Mouse (Mus musculus) MEL (cell line): Measurements from ENCODE around the gene Gm45521. TPM values are rescaled to one million over a fixed set of nuclear protein-coding genes. Genes with fewer than 3 reads are reported as not detected.

ENCODE experiments used
- DNase-seq: peaks from one replicate; pipeline ENCODE4 v3.0.0; 2011; ENCODE audit warnings: low read depth, low spot score
- H3K27ac ChIP-seq: 2 replicates; pipeline ENCODE4 v1.5.1; 2012; ENCODE audit warnings: low read depth, mild to moderate bottlenecking, control low read depth, low read length, moderate library complexity; ENCODE audit not compliant: control insufficient read depth
- H3K27me3 ChIP-seq, 2 experiments: fragments of 150-350 bp in 1 of 2; sonication (generic) in 1 of 2; 2 replicates each; pipeline ENCODE4 v1.6.1; 2012; ENCODE audit warnings: low read length in 2 of 2, mild to moderate bottlenecking in 2 of 2, improper control_type of control experiment in 1 of 2, moderate library complexity in 1 of 2; ENCODE audit not compliant: insufficient read depth in 2 of 2, control insufficient read depth in 1 of 2
- H3K36me3 ChIP-seq, 2 experiments: 2 replicates each; pipeline ENCODE4 v1.6.1; 2012 to 2014; ENCODE audit warnings: low read length in 2 of 2, improper control_type of control experiment in 1 of 2, inconsistent platforms in 1 of 2, mild to moderate bottlenecking in 1 of 2; ENCODE audit not compliant: insufficient read depth in 2 of 2, control insufficient read depth in 1 of 2
- H3K4me1 ChIP-seq, 2 experiments: fragments of 150-350 bp in 1 of 2; sonication (generic) in 1 of 2; 2 replicates each; pipeline ENCODE4 v1.6.1; 2012; ENCODE audit warnings: low read length in 2 of 2, improper control_type of control experiment in 1 of 2, mild to moderate bottlenecking in 1 of 2; ENCODE audit not compliant: insufficient read depth in 2 of 2, control insufficient read depth in 1 of 2
- H3K4me3 ChIP-seq, 2 experiments: fragments of 150-350 bp in 1 of 2; sonication (generic) in 1 of 2; 2 replicates each; pipeline ENCODE4 v1.5.1; 2012; ENCODE audit warnings: low read depth in 2 of 2, low read length in 2 of 2, mild to moderate bottlenecking in 2 of 2, moderate library complexity in 2 of 2, control low read depth in 1 of 2, improper control_type of control experiment in 1 of 2; ENCODE audit not compliant: control insufficient read depth in 1 of 2, insufficient read depth in 1 of 2
- H3K79me2 ChIP-seq: 2 replicates; pipeline ENCODE4 v1.6.1; 2012; ENCODE audit warnings: mild to moderate bottlenecking, low read length, moderate library complexity; ENCODE audit not compliant: control insufficient read depth, poor library complexity, insufficient read depth
- H3K9ac ChIP-seq: 2 replicates; pipeline ENCODE4 v1.6.1; 2012; ENCODE audit warnings: low read depth, mild to moderate bottlenecking, control low read depth, low read length, moderate library complexity; ENCODE audit not compliant: control insufficient read depth, poor library complexity, severe bottlenecking
- H3K9me3 ChIP-seq: fragments of 150-350 bp; sonication (generic); replicated peaks from 2 replicates; pipeline ENCODE4 v1.6.1; 2012; ENCODE audit warnings: mild to moderate bottlenecking, low read length, improper control_type of control experiment, moderate library complexity; ENCODE audit not compliant: insufficient read depth
- CHD1 ChIP-seq: IDR thresholded peaks from 2 replicates; pipeline ENCODE4 v1.6.1; 2012; ENCODE audit warnings: low read depth, mild to moderate bottlenecking, inconsistent platforms, low read length, improper control_type of control experiment
- EP300 ChIP-seq, 2 experiments: IDR thresholded peaks; 2 replicates each; pipeline ENCODE4 v1.6.1; 2011; ENCODE audit warnings: improper control_type of control experiment in 2 of 2, low read length in 2 of 2, low read depth in 1 of 2, mild to moderate bottlenecking in 1 of 2
- ETS1 ChIP-seq: IDR thresholded peaks from 2 replicates; pipeline ENCODE4 v1.6.1; 2012; ENCODE audit warnings: low read depth, mild to moderate bottlenecking, inconsistent platforms, low read length, improper control_type of control experiment, moderate library complexity
- GABPA ChIP-seq: IDR thresholded peaks from 2 replicates; pipeline ENCODE4 v1.6.1; 2012; ENCODE audit warnings: low read depth, mild to moderate bottlenecking, inconsistent platforms, low read length, improper control_type of control experiment, moderate library complexity
- HCFC1 ChIP-seq: IDR thresholded peaks from 2 replicates; pipeline ENCODE4 v1.6.1; 2012; ENCODE audit warnings: low read depth, mild to moderate bottlenecking, inconsistent platforms, low read length, improper control_type of control experiment, moderate library complexity
- JUND ChIP-seq: IDR thresholded peaks from 2 replicates; pipeline ENCODE4 v1.6.1; 2011; ENCODE audit warnings: low read depth, mild to moderate bottlenecking, improper control_type of control experiment, low read length
- MAFK ChIP-seq: IDR thresholded peaks from 2 replicates; pipeline ENCODE4 v1.6.1; 2011; ENCODE audit warnings: low read depth, mild to moderate bottlenecking, low read length, improper control_type of control experiment, borderline replicate concordance
- MAZ ChIP-seq: IDR thresholded peaks from 2 replicates; pipeline ENCODE4 v1.6.1; 2012; ENCODE audit warnings: low read depth, mild to moderate bottlenecking, inconsistent platforms, low read length, improper control_type of control experiment
- MXI1 ChIP-seq: IDR thresholded peaks from 2 replicates; pipeline ENCODE4 v1.6.1; 2011; ENCODE audit warnings: mild to moderate bottlenecking, low read depth, low read length, improper control_type of control experiment
- MYB ChIP-seq: IDR thresholded peaks from 2 replicates; pipeline ENCODE4 v1.6.1; 2011; ENCODE audit warnings: mild to moderate bottlenecking, low read depth, low read length, improper control_type of control experiment
- NELFE ChIP-seq: IDR thresholded peaks from 2 replicates; pipeline ENCODE4 v1.6.1; 2011; ENCODE audit warnings: low read depth, low read length, improper control_type of control experiment
- POLR2A ChIP-seq, 2 experiments: IDR thresholded peaks; 2 replicates each; pipeline ENCODE4 v1.6.1; 2011 to 2012; ENCODE audit warnings: low read length in 2 of 2, mild to moderate bottlenecking in 2 of 2, control low read depth in 1 of 2, improper control_type of control experiment in 1 of 2, low read depth in 1 of 2, moderate library complexity in 1 of 2; ENCODE audit not compliant: control insufficient read depth in 1 of 2, insufficient read depth in 1 of 2, poor library complexity in 1 of 2
- POLR2AphosphoS2 ChIP-seq: IDR thresholded peaks from 2 replicates; pipeline ENCODE4 v1.6.1; 2011; ENCODE audit warnings: low read length, improper control_type of control experiment
- RAD21 ChIP-seq: IDR thresholded peaks from 2 replicates; pipeline ENCODE4 v1.6.1; 2011; ENCODE audit warnings: mild to moderate bottlenecking, low read depth, low read length, improper control_type of control experiment
- RCOR1 ChIP-seq: IDR thresholded peaks from 2 replicates; pipeline ENCODE4 v1.6.1; 2012; ENCODE audit warnings: low read depth, mild to moderate bottlenecking, inconsistent platforms, low read length, improper control_type of control experiment
- TCF12 ChIP-seq: IDR thresholded peaks from 2 replicates; pipeline ENCODE4 v1.6.1; 2014; ENCODE audit warnings: low read depth, mild to moderate bottlenecking, inconsistent platforms, low read length, improper control_type of control experiment, moderate library complexity
- USF1 ChIP-seq: IDR thresholded peaks from 2 replicates; pipeline ENCODE4 v1.6.1; 2014; ENCODE audit warnings: low read depth, mild to moderate bottlenecking, inconsistent platforms, low read length, improper control_type of control experiment, moderate library complexity
- ZKSCAN1 ChIP-seq: IDR thresholded peaks from 2 replicates; pipeline ENCODE4 v1.6.1; 2012; ENCODE audit warnings: low read depth, mild to moderate bottlenecking, inconsistent platforms, low read length, improper control_type of control experiment, moderate library complexity
- ZMIZ1 ChIP-seq: IDR thresholded peaks from 2 replicates; pipeline ENCODE4 v1.6.1; 2012; ENCODE audit warnings: low read depth, mild to moderate bottlenecking, inconsistent platforms, low read length, improper control_type of control experiment, moderate library complexity
- polyA plus RNA-seq, 2 experiments: library from polyadenylated mRNA; stranded (reverse) in 1 of 2; unstranded in 1 of 2; fragments of >175 nt in 1 of 2; fragments of >200 nt in 1 of 2; gene quantifications; 2 replicates each; pipeline versions ENCODE4 v1.2.1 to v1.2.4; 2012; ENCODE audit warnings: low replicate concordance in 2 of 2, low read depth in 1 of 2; ENCODE audit not compliant: insufficient read length in 2 of 2, insufficient read depth in 1 of 2, missing spikeins in 1 of 2
- total RNA-seq: library from RNA; depleted of rRNA; stranded (reverse); fragments of 300-350 nt; gene quantifications from 2 replicates; pipeline ENCODE4 v1.2.3, GENCODE M21; 2012

The Gm45521 gene
- total and polyA plus RNA-seq, 3 experiments: not detected

GRCm38 (mm10) chr14:7921459-7921858 lies 35.6 kb upstream of the Gm45521 start:
- DNase-seq: no peak
- no peak overlapping the region for H3K27ac ChIP-seq
- no peaks in the 10 kb centered on the region for H3K79me2 ChIP-seq
- no peak for TF ChIP-seq ZKSCAN1
- TF ChIP-seq JUND: no peak
- no peak for TF ChIP-seq MYB
- no peak for TF ChIP-seq POLR2AphosphoS2
- TF ChIP-seq ZMIZ1: no peak
- no peak for TF ChIP-seq POLR2A (IDR thresholded peaks at IDR 0.05; ENCODE audit: control insufficient read depth in 1 of 2, insufficient read depth in 1 of 2, low read depth in 1 of 2, low read length in 2 of 2, poor library complexity in 1 of 2)
- no peak for TF ChIP-seq MAZ
- no peak for TF ChIP-seq USF1
- no peak for TF ChIP-seq RAD21
- TF ChIP-seq NELFE: no peak
- TF ChIP-seq HCFC1: no peak
- TF ChIP-seq MAFK: no peak
- no peak for TF ChIP-seq TCF12
- H3K36me3 ChIP-seq: no peaks in the 10 kb centered on the region
- no peak overlapping the region for H3K4me3 ChIP-seq
- no peak overlapping the region for H3K9ac ChIP-seq
- no peaks in the 10 kb centered on the region for H3K4me1 ChIP-seq
- no peaks in the 10 kb centered on the region for H3K27me3 ChIP-seq
- no peaks in the 10 kb centered on the region for H3K9me3 ChIP-seq

- TF ChIP-seq ZKSCAN1 (no peak), TCF12 (no peak)
- no peak overlapping the region for H3K9ac ChIP-seq
- H3K27ac ChIP-seq: no peak overlapping the region
- no peaks in the 10 kb centered on the region for H3K9me3 ChIP-seq
- H3K36me3 ChIP-seq: peaks cover 0 to under 1% of the 10 kb centered on the region in 2 experiments; a peak in 1 of 4 replicates
- H3K4me3 ChIP-seq: no peak overlapping the region
- no peaks in the 10 kb centered on the region for H3K79me2 ChIP-seq
- DNase-seq: no peak
- H3K4me1 ChIP-seq: peaks cover 3 to 4% of the 10 kb centered on the region in 2 experiments; a peak in 3 of 4 replicates
- H3K27me3 ChIP-seq: no peaks in the 10 kb centered on the region
Observed at GRCm38 (mm10) chr14:7923635-7924034, 33.5 kb upstream of the Gm45521 start.

DNA sequence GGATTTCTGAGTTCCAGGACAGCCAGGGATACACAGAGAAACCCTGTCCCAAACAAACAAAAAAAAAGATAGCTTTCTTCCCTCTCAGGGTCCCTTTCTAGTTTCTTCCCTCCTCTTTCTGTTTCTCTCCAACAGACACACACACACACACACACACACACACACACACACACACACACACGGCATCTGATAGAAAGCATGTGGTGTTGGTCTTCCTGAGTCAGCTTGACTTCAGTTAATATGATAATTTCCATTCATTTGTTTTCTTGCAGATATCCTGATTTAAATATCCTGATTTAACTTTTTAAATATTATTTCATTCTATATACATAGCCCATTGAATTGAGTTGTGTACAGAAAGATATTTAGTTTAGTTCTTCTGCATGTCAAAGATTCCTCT lies 28.7 kb upstream of the Gm45521 start:
- peaks cover 7 to 13% of the 10 kb centered on the region in 2 experiments; a peak in 3 of 4 replicates for H3K4me1 ChIP-seq
- H3K4me3 ChIP-seq: no peak overlapping the region
- no peaks in the 10 kb centered on the region for H3K9me3 ChIP-seq
- H3K27me3 ChIP-seq: no peaks in the 10 kb centered on the region
- H3K9ac ChIP-seq: no peak overlapping the region
- H3K27ac ChIP-seq: no peak overlapping the region
- peaks cover 0 to 2% of the 10 kb centered on the region in 2 experiments; a peak in 1 of 4 replicates for H3K36me3 ChIP-seq
- H3K79me2 ChIP-seq: no peaks in the 10 kb centered on the region
- peak; percentile 14 for DNase-seq
- TF ChIP-seq TCF12: 0 out of 2 replicates have a peak, but pooled peaks have one; percentile 7
- TF ChIP-seq MXI1: peak; percentile 21; the same call in 1 of the 2 replicates
- no peak for TF ChIP-seq CHD1
- TF ChIP-seq GABPA: no peak
- TF ChIP-seq EP300 (IDR thresholded peaks at IDR 0.05; ENCODE audit: low read depth in 1 of 2, low read length in 2 of 2): peak in 1 of 2 experiments; percentile 40; a peak in 1 of 4 replicates
- TF ChIP-seq ETS1: peak; percentile 52; the same call in 1 of the 2 replicates
- TF ChIP-seq RCOR1: no peak
- no peak for TF ChIP-seq USF1
- TF ChIP-seq NELFE: no peak
